Mouse (Mus musculus): Measurements from ENCODE around the gene Psors1c2. TPM values are rescaled to one million over a fixed set of nuclear protein-coding genes. Genes with fewer than 3 reads are reported as not detected.

The Psors1c2 gene
- polyA plus RNA-seq, 1 experiment from 2014 or later, result 0.81 TPM

GRCm38 (mm10) chr17:35556812-35557211, 23.8 kb downstream of the Psors1c2 start:
- H3K9me3 ChIP-seq (ENCODE audit: control insufficient read depth, low read depth, low read length), result no peaks in the 10 kb centered on the region
- no peak for ATAC-seq (ENCODE audit: insufficient number of reproducible peaks, insufficient read depth, low FRiP score, low read depth)
- H3K4me1 ChIP-seq (ENCODE audit: control insufficient read depth, insufficient read depth, low read length), result no peaks in the 10 kb centered on the region
- no peak overlapping the region for H3K4me2 ChIP-seq (replicated peaks; ENCODE audit: low read depth, low read length)
- no peaks in the 10 kb centered on the region for H3K27me3 ChIP-seq (ENCODE audit: control insufficient read depth, insufficient read depth, low read length)
- H3K9ac ChIP-seq (replicated peaks; ENCODE audit: low read depth, low read length), result no peak overlapping the region
- H3K36me3 ChIP-seq (ENCODE audit: control insufficient read depth, insufficient read depth, low read length), result no peaks in the 10 kb centered on the region
- WGBS, result 26% methylated on average over 5 of the region's 5 CpGs
- no peak overlapping the region for H3K27ac ChIP-seq (ENCODE audit: low read length)
- no peak overlapping the region for H3K4me3 ChIP-seq (ENCODE audit: low read depth, low read length)

- no peaks in the 10 kb centered on the region for H3K4me1 ChIP-seq (ENCODE audit: control insufficient read depth, insufficient read depth, low read length)
- no peak overlapping the region for H3K4me3 ChIP-seq (ENCODE audit: low read depth, low read length)
- H3K36me3 ChIP-seq (ENCODE audit: control insufficient read depth, insufficient read depth, low read length), result no peaks in the 10 kb centered on the region
- H3K9me3 ChIP-seq (ENCODE audit: control insufficient read depth, low read depth, low read length), result no peaks in the 10 kb centered on the region
- H3K27me3 ChIP-seq (ENCODE audit: control insufficient read depth, insufficient read depth, low read length), result no peaks in the 10 kb centered on the region
- no peak overlapping the region for H3K4me2 ChIP-seq (replicated peaks; ENCODE audit: low read depth, low read length)
- no peak for ATAC-seq (ENCODE audit: insufficient number of reproducible peaks, insufficient read depth, low FRiP score, low read depth)
- WGBS, result 61% methylated on average over 9 of the region's 9 CpGs
- no peak overlapping the region for H3K9ac ChIP-seq (replicated peaks; ENCODE audit: low read depth, low read length)
- H3K27ac ChIP-seq (ENCODE audit: low read length), result no peak overlapping the region
These were observed 24.4 kb downstream of the Psors1c2 start for GRCm38 (mm10) chr17:35557351-35557750.

- no peaks in the 10 kb centered on the region for H3K36me3 ChIP-seq (ENCODE audit: control insufficient read depth, insufficient read depth, low read length)
- no peak overlapping the region for H3K9ac ChIP-seq (replicated peaks; ENCODE audit: low read depth, low read length)
- H3K27me3 ChIP-seq (ENCODE audit: control insufficient read depth, insufficient read depth, low read length), result no peaks in the 10 kb centered on the region
- ATAC-seq (ENCODE audit: insufficient number of reproducible peaks, insufficient read depth, low FRiP score, low read depth), result no peak
- no peak overlapping the region for H3K27ac ChIP-seq (ENCODE audit: low read length)
- no peaks in the 10 kb centered on the region for H3K9me3 ChIP-seq (ENCODE audit: control insufficient read depth, low read depth, low read length)
- no peak overlapping the region for H3K4me3 ChIP-seq (ENCODE audit: low read depth, low read length)
- 52% methylated on average over 8 of the region's 8 CpGs for WGBS
- no peaks in the 10 kb centered on the region for H3K4me1 ChIP-seq (ENCODE audit: control insufficient read depth, insufficient read depth, low read length)
- no peak overlapping the region for H3K4me2 ChIP-seq (replicated peaks; ENCODE audit: low read depth, low read length)
These were observed 25.2 kb downstream of the Psors1c2 start for GRCm38 (mm10) chr17:35558216-35558615.

- H3K27me3 ChIP-seq (ENCODE audit: control insufficient read depth, insufficient read depth, low read length), result 0 out of 2 replicates have a peak, but pooled peaks cover 6% of the 10 kb centered on the region
- no peak within 1 kb of the TSS for H3K4me2 ChIP-seq (replicated peaks; ENCODE audit: low read depth, low read length)
- H3K27ac ChIP-seq (ENCODE audit: low read length), result no peak within 1 kb of the TSS
- no peak within 1 kb of the TSS for H3K4me3 ChIP-seq (ENCODE audit: low read depth, low read length)
- no peaks in the 10 kb centered on the region for H3K36me3 ChIP-seq (ENCODE audit: control insufficient read depth, insufficient read depth, low read length)
- ATAC-seq (ENCODE audit: insufficient number of reproducible peaks, insufficient read depth, low FRiP score, low read depth), result no peak
- H3K4me1 ChIP-seq (ENCODE audit: control insufficient read depth, insufficient read depth, low read length), result peaks cover 7% of the 10 kb centered on the region; the same call in 1 of the 2 replicates
- no peaks in the 10 kb centered on the region for H3K9me3 ChIP-seq (ENCODE audit: control insufficient read depth, low read depth, low read length)
- 60% methylated on average over 3 of the region's 3 CpGs for WGBS
- H3K9ac ChIP-seq (replicated peaks; ENCODE audit: low read depth, low read length), result no peak within 1 kb of the TSS
These were observed 34.1 kb downstream of the Psors1c2 start, which contains the start of gene 2300002M23Rik for GRCm38 (mm10) chr17:35567150-35567549. Gene 2300002M23Rik (plus strand): TSS chr17:35567450.

- Histone ChIP-seq H3K36me3 (ENCODE audit: control insufficient read depth, insufficient read depth, low read length) (no peaks in the 10 kb centered on the region), H3K9ac (replicated peaks; ENCODE audit: low read depth, low read length) (no peak overlapping the region), H3K4me3 (ENCODE audit: low read depth, low read length) (no peak overlapping the region), H3K27ac (ENCODE audit: low read length) (no peak overlapping the region), H3K9me3 (ENCODE audit: control insufficient read depth, low read depth, low read length) (no peaks in the 10 kb centered on the region), H3K4me1 (ENCODE audit: control insufficient read depth, insufficient read depth, low read length) (peaks cover 7% of the 10 kb centered on the region; the same call in 1 of the 2 replicates), H3K4me2 (replicated peaks; ENCODE audit: low read depth, low read length) (no peak overlapping the region), H3K27me3 (ENCODE audit: control insufficient read depth, insufficient read depth, low read length) (0 out of 2 replicates have a peak, but pooled peaks cover 6% of the 10 kb centered on the region)
- ATAC-seq (ENCODE audit: insufficient number of reproducible peaks, insufficient read depth, low FRiP score, low read depth), result no peak
- 23% methylated on average over 9 of the region's 9 CpGs for WGBS
These were observed 34.8 kb downstream of the Psors1c2 start for GRCm38 (mm10) chr17:35567767-35568166.

- WGBS, result 5% methylated on average over 28 of the region's 28 CpGs
- no peak for ATAC-seq (ENCODE audit: insufficient number of reproducible peaks, insufficient read depth, low FRiP score, low read depth)
These were observed 36.3 kb downstream of the Psors1c2 start for GRCm38 (mm10) chr17:35569091-35569944.

GRCm38 (mm10) chr17:35570836-35571235, 37.8 kb downstream of the Psors1c2 start:
- H3K4me2 ChIP-seq (replicated peaks; ENCODE audit: low read depth, low read length), result no peak overlapping the region
- ATAC-seq (ENCODE audit: insufficient number of reproducible peaks, insufficient read depth, low FRiP score, low read depth), result no peak
- WGBS, result 66% methylated on average over 14 of the region's 14 CpGs

More at GRCm38 (mm10) chr17:35569091-35569944, 36.3 kb downstream of the Psors1c2 start:
- no peaks in the 10 kb centered on the region for H3K9me3 ChIP-seq (ENCODE audit: control insufficient read depth, low read depth, low read length)
- H3K27me3 ChIP-seq (ENCODE audit: control insufficient read depth, insufficient read depth, low read length), result 0 out of 2 replicates have a peak, but pooled peaks cover 6% of the 10 kb centered on the region
- peaks cover 7% of the 10 kb centered on the region; the same call in 1 of the 2 replicates for H3K4me1 ChIP-seq (ENCODE audit: control insufficient read depth, insufficient read depth, low read length)
- H3K36me3 ChIP-seq (ENCODE audit: control insufficient read depth, insufficient read depth, low read length), result no peaks in the 10 kb centered on the region
- H3K27ac ChIP-seq (ENCODE audit: low read length), result no peak overlapping the region
- H3K4me3 ChIP-seq (ENCODE audit: low read depth, low read length), result peak overlapping the region; percentile 17
- H3K4me2 ChIP-seq (replicated peaks; ENCODE audit: low read depth, low read length), result peak overlapping the region; percentile 36
- no peak overlapping the region; the same call in 1 of the 2 replicates for H3K9ac ChIP-seq (replicated peaks; ENCODE audit: low read depth, low read length)

GRCm38 (mm10) chr17:35571477-35571876, 38.5 kb downstream of the Psors1c2 start:
- H3K27ac ChIP-seq (ENCODE audit: low read length), result no peak overlapping the region
- 0 out of 2 replicates have a peak, but pooled peaks cover 6% of the 10 kb centered on the region for H3K27me3 ChIP-seq (ENCODE audit: control insufficient read depth, insufficient read depth, low read length)
- 93% methylated on average over 7 of the region's 7 CpGs for WGBS
- no peak overlapping the region for H3K4me3 ChIP-seq (ENCODE audit: low read depth, low read length)
- no peaks in the 10 kb centered on the region for H3K36me3 ChIP-seq (ENCODE audit: control insufficient read depth, insufficient read depth, low read length)
- no peak overlapping the region for H3K4me2 ChIP-seq (replicated peaks; ENCODE audit: low read depth, low read length)
- H3K9me3 ChIP-seq (ENCODE audit: control insufficient read depth, low read depth, low read length), result no peaks in the 10 kb centered on the region
- H3K4me1 ChIP-seq (ENCODE audit: control insufficient read depth, insufficient read depth, low read length), result peaks cover 7% of the 10 kb centered on the region; the same call in 1 of the 2 replicates
- ATAC-seq (ENCODE audit: insufficient number of reproducible peaks, insufficient read depth, low FRiP score, low read depth), result no peak
- H3K9ac ChIP-seq (replicated peaks; ENCODE audit: low read depth, low read length), result no peak overlapping the region

More at GRCm38 (mm10) chr17:35570836-35571235, 37.8 kb downstream of the Psors1c2 start:
- Histone ChIP-seq H3K36me3 (ENCODE audit: control insufficient read depth, insufficient read depth, low read length) (no peaks in the 10 kb centered on the region), H3K4me3 (ENCODE audit: low read depth, low read length) (no peak overlapping the region), H3K4me1 (ENCODE audit: control insufficient read depth, insufficient read depth, low read length) (peaks cover 7% of the 10 kb centered on the region; the same call in 1 of the 2 replicates), H3K27me3 (ENCODE audit: control insufficient read depth, insufficient read depth, low read length) (0 out of 2 replicates have a peak, but pooled peaks cover 6% of the 10 kb centered on the region), H3K27ac (ENCODE audit: low read length) (no peak overlapping the region), H3K9me3 (ENCODE audit: control insufficient read depth, low read depth, low read length) (no peaks in the 10 kb centered on the region), H3K9ac (replicated peaks; ENCODE audit: low read depth, low read length) (no peak overlapping the region)
